Mouse (Mus musculus): ENCODE results near the gene Litaf.
"Not testable (repeated sequence)": the region's sequence is repeated elsewhere in the genome, so short reads cannot be mapped to it uniquely, and the experiment has no call there.

Litaf gene

GRCm38 (mm10) chr16:10990763-10991162, 75.2 kb downstream of the Litaf start:
- DNase-seq = no peak

GRCm38 (mm10) chr16:10989896-10990295, 76.1 kb downstream of the Litaf start:
- peak in 1 of 2 experiments; percentile 28 for DNase-seq

- no peak for DNase-seq
These were observed 76.6 kb downstream of the Litaf start for GRCm38 (mm10) chr16:10989361-10989760.

GRCm38 (mm10) chr16:10988261-10988660, 77.7 kb downstream of the Litaf start:
- DNase-seq = no peak

- DNase-seq = peak in 1 of 2 experiments; percentile 15
These were observed 81.4 kb downstream of the Litaf start for GRCm38 (mm10) chr16:10984534-10984933.

GRCm38 (mm10) chr16:10981493-10982070, 84.4 kb downstream of the Litaf start:
- no peak for DNase-seq

GRCm38 (mm10) chr16:10979064-10979803, 86.7 kb downstream of the Litaf start:
- DNase-seq = no peak

- DNase-seq = no peak
These were observed 88.1 kb downstream of the Litaf start for GRCm38 (mm10) chr16:10977877-10978276.

- DNase-seq = no peak
These were observed 89.7 kb downstream of the Litaf start for GRCm38 (mm10) chr16:10976202-10976631.

- peak in 1 of 2 experiments; percentile 23 for DNase-seq
These were observed 91.0 kb downstream of the Litaf start for GRCm38 (mm10) chr16:10974939-10975338.

GRCm38 (mm10) chr16:10974037-10974446, 91.9 kb downstream of the Litaf start:
- DNase-seq = peak; percentile 26 to 27

- no peak for DNase-seq
These were observed 93.7 kb downstream of the Litaf start for GRCm38 (mm10) chr16:10972259-10972658.

- not testable (repeated sequence) for DNase-seq
These were observed 96.0 kb downstream of the Litaf start for GRCm38 (mm10) chr16:10969944-10970343.

GRCm38 (mm10) chr16:10969342-10969741, 96.6 kb downstream of the Litaf start:
- DNase-seq = no peak

- DNase-seq = no peak
These were observed 97.7 kb downstream of the Litaf start for GRCm38 (mm10) chr16:10968299-10968698.

GRCm38 (mm10) chr16:10967756-10968155, 98.2 kb downstream of the Litaf start:
- peak; percentile 32 to 36 for DNase-seq

GRCm38 (mm10) chr16:10967013-10967412, 98.9 kb downstream of the Litaf start:
- no peak for DNase-seq

- no peak for DNase-seq
These were observed 100.9 kb downstream of the Litaf start for GRCm38 (mm10) chr16:10965034-10965433.

GRCm38 (mm10) chr16:10960916-10961315, 105.0 kb downstream of the Litaf start:
- no peak for DNase-seq

- peak; percentile 27 to 32 for DNase-seq
These were observed 107.1 kb downstream of the Litaf start for GRCm38 (mm10) chr16:10958763-10959440.

GRCm38 (mm10) chr16:10958307-10958706, 107.7 kb downstream of the Litaf start:
- DNase-seq = not testable (repeated sequence)

GRCm38 (mm10) chr16:10957794-10958193, 108.2 kb downstream of the Litaf start:
- DNase-seq = no peak

- no peak for DNase-seq
These were observed 108.8 kb downstream of the Litaf start for GRCm38 (mm10) chr16:10956938-10957685.

Measured in cerebellum, postnatal 14 days (tissue).